Mouse (Mus musculus): ENCODE results near the gene Acot1. TPM values are rescaled to one million over a fixed set of nuclear protein-coding genes. Genes with fewer than 3 reads are reported as not detected.
"Not testable (repeated sequence)": the region's sequence is repeated elsewhere in the genome, so short reads cannot be mapped to it uniquely, and the experiment has no call there.

Gene Acot1
- total RNA-seq, 2 experiments from 2014 or later = 3.8 to 7.4 TPM

GRCm38 (mm10) chr12:84013130-84013529 is 3.8 kb downstream of the Acot1 start:
- DNase-seq = no peak
- intact Hi-C loops (cut with DNase I) = no loop called here

GRCm38 (mm10) chr12:84013701-84014100 is 4.4 kb downstream of the Acot1 start:
- intact Hi-C loops (cut with DNase I) = no loop called here
- no peak for DNase-seq

DNA sequence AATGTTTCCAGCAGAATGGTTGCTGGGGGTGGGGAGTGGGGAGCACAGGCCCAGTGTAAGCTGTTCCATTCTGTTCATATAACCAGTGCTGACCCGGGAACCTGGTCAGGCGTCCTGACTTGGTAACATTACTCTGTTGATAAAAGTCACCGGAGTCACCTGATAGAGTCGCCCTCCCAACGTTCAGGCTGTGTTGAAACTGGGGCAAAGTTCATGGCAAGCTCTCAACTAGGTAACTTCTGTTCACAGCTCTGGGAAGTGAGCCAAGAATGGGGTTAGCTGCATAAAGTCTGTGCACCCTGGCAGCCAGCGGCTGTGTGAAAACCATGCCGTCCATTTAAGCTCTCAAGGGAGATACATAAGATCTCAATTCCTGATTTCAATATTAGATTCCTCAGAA is 11.2 kb downstream of the Acot1 start:
- intact Hi-C loops (cut with DNase I) = not testable (repeated sequence)
- DNase-seq = peak; percentile 25 to 48

DNA sequence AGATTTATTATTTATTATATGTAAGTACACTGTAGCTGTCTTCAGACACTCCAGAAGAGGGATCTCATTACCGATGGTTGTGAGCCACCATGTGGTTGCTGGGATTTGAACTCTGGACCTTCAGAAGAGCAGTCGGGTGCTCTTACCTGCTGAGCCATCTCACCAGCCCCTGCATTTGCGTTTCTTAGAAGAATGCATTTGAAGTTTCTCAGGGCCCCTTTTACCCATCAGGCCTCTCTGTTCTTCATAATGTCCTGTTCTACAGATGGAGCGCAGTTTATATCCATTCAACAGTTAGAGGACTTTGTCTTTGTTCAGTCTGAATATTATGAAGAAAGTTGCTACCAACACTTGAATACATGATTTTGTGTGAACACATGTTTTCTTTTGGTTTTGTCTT is 13.0 kb downstream of the Acot1 start:
- DNase-seq; intact Hi-C loops (cut with DNase I): not testable (repeated sequence)

DNA sequence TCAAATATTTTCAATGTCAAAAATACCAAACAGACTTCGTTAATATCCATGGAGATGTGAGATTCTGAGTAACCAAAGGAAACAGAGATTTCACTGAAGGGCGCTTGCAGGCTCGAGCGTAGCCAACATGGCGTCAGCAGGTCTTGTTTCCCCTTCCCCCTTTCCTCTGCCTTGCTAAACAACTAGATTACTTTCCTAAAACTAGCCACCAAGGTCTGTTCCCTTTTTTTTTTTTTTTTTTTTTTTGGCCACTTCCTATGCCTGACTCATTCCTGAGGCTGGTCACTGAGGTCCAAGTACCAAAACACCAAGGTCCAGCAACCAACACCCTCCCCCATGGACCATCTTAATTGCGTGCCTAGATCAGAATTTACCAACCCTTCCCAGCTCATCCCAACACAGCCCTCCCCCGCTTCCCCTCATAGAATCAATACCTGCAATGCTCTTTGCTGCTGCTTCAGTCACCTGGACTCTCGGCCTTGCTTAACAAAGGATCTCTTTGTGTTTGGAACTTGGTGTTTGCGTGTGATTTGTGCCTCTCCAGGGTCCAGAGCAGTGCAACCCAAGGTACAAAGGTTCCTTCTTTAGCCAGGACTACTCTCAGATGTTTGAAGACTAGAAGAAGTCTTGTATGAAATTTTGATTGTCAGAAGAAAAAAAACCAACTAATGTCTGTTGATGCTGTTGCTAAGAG is 13.9 kb downstream of the Acot1 start:
- intact Hi-C loops (cut with DNase I) = no loop called here
- no peak for DNase-seq

DNA sequence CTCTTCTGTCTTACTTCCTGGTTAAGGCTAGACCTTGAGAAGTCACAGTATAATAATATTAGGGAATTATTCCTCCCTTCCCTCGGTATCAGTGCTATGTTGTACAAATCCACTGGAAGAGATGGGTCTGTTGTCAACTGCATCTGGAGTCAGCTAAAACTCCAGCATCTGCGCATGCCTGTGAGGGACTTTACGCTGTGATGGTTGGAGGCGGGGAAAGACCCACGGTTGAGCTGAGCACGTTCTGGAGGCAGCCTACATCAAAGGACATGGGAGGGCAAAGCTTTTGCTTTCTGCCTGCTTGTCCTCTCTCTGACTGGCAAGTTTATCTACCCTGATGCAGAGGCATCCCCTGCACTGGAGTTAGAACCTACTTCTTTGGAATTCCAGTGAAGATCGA is 16.6 kb downstream of the Acot1 start:
- DNase-seq = no peak
- intact Hi-C loops (cut with DNase I) = no loop called here

DNA sequence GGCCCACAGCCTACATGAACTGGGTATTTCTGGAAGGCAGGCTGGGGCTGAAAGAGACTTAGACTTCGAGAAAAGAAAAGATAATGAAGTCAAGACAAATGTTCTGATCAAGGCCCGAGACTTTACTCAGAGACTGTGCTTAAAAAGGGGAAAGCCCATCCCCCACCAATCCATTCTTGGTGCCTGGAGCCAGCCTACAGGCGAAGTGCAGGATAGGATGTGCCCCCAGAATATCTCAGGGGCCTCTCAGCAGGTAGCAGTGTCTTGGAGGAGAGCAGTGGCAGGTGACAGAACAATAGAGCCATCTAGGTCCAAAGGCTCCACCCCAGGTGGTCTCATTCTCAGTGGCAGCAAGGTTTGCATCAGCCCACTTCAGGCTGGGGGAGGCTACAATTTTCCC is 19.0 kb downstream of the Acot1 start:
- intact Hi-C loops (cut with DNase I); DNase-seq: not testable (repeated sequence)

DNA sequence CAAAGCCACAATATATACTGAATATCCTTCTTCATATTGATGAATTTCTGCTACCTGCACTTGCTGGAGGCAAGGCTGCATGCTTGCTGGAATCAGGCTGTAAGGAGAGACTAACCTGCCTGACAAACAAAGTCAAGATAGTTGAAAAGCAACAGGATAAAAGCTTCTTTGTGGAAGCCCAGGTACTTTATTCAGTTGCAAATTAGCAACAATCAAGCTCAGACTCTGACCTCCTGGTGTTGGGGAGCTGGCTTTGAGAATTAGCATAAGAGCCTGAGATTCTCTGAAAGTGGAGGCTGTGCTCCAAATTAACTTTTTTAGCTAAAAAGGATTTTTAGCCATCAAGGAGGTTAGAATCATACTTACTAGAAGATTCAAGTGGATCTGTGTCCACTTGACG is 19.8 kb downstream of the Acot1 start:
- intact Hi-C loops (cut with DNase I); DNase-seq: not testable (repeated sequence)

GRCm38 (mm10) chr12:84030659-84031332 is 21.5 kb downstream of the Acot1 start:
- intact Hi-C loops (cut with DNase I) = loop anchor here (10.0 kb wide), 1 partner anchor 316 kb away; no protein-coding TSS in a partner anchor
- DNase-seq = peak; percentile 44 to 65

GRCm38 (mm10) chr12:84032854-84033253 is 23.6 kb downstream of the Acot1 start:
- no peak for DNase-seq
- intact Hi-C loops (cut with DNase I) = loop anchor here (2.0 to 10.0 kb wide), 2 partner anchors 60 to 318 kb away; no protein-coding TSS in a partner anchor

DNA sequence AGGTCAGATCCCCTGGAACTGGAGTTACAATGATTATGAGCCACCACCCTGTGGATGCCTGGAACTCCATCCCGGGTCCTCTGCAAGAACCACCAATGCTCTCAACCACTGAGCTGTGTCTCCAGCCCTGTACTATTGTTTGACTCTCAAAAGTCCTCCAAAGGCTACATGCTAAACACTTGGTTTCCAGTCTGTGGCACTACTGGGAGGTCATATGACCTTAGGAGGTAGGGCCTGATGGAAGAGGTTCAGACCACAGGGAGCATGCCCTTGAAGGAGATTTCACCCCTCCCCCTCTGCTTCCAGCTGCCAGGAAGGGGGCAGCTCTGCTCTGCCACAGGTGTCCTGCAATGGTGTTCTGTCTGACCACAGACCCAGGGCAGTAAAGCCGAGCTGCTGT is 24.0 kb downstream of the Acot1 start:
- DNase-seq = not testable (repeated sequence)
- intact Hi-C loops (cut with DNase I) = loop anchor here (2.0 to 10.0 kb wide), 2 partner anchors 61 to 319 kb away; no protein-coding TSS in a partner anchor

DNA sequence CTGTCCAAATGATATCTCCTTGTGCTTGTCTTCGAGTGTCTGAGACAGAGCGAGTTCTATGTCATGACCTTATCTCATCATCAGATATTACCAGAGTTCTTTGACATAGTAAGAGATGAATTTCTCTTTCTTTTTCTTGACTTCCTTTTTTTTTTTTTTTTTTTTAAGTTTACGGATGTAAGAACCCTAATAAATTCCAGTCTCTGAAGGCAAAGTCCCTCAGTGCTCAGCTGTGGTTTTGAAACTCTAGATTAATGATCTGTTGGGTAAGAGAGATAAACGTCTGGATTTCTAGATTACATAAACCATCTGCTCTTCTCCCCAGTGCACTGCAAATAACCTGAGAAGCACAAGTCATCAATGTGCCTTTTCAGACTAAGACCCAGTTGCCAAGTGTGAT is 24.8 kb downstream of the Acot1 start:
- intact Hi-C loops (cut with DNase I) = loop anchor here (10.0 kb wide), 1 partner anchor 319 kb away; no protein-coding TSS in a partner anchor
- DNase-seq = no peak

GRCm38 (mm10) chr12:84038241-84038640 is 29.0 kb downstream of the Acot1 start, which contains the start of gene Acot4:
Acot4 (plus strand) TSS chr12:84038379.
- intact Hi-C loops (cut with DNase I) = loop anchor here (10.0 kb wide), 1 partner anchor 323 kb away; no protein-coding TSS in a partner anchor
- not testable (repeated sequence) for DNase-seq

GRCm38 (mm10) chr12:84038691-84039111 is 29.4 kb downstream of the Acot1 start, which contains the start of gene Gm49366:
Gm49366 (plus strand) TSS chr12:84038935.
- intact Hi-C loops (cut with DNase I) = loop anchor here (10.0 kb wide), 1 partner anchor 324 kb away; no protein-coding TSS in a partner anchor
- peak in 1 of 2 experiments; percentile 24 for DNase-seq

DNA sequence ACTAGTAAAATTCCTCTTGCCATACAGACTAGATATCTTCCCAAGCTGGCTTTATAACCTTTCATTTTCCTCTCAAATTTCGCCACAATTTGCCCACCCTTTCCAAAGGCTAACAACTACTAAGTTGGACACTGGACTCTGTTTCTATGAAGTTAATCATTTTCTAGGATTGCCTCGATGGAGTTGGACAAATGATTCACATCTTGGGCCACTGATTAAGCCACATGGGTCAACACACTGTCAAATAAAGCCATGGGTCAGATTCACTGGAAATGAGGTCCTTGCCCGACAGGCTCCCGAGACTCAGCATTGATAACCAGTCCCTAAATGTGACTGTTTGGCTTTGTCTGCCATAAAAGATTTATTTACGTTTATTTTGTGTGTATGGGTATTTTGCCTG is 33.0 kb downstream of the Acot1 start:
- no peak for DNase-seq
- intact Hi-C loops (cut with DNase I) = no loop called here

- intact Hi-C loops (cut with DNase I) = no loop called here
- no peak for DNase-seq
Measured at GRCm38 (mm10) chr12:84044045-84044444, 34.8 kb downstream of the Acot1 start.

- intact Hi-C loops (cut with DNase I) = no loop called here
- no peak for DNase-seq
Measured at GRCm38 (mm10) chr12:84046906-84047305, 37.6 kb downstream of the Acot1 start.

DNA sequence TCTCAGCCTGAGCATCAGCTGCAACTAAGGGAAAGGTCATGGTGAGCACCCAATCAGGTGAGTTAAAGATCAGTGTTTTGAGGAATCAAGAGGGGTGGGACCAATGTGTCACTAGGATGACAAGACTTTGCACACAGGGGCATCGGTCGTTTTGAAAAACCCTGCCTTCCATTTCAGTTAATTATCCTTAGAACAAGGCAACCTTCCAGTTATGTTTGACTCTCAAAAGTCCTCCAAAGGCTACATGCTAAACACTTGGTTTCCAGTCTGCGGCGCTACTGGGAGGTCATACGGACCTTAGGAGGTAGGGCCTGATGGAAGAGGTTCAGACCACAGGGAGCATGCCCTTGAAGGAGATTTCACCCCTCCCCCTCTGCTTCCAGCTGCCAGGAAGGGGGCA is 41.5 kb downstream of the Acot1 start:
- intact Hi-C loops (cut with DNase I); DNase-seq: not testable (repeated sequence)

GRCm38 (mm10) chr12:84051937-84052474 is 42.7 kb downstream of the Acot1 start, which contains the start of gene Acot3:
Acot3 (plus strand) TSS chr12:84052144.
- intact Hi-C loops (cut with DNase I) = no loop called here
- DNase-seq = no peak

DNA sequence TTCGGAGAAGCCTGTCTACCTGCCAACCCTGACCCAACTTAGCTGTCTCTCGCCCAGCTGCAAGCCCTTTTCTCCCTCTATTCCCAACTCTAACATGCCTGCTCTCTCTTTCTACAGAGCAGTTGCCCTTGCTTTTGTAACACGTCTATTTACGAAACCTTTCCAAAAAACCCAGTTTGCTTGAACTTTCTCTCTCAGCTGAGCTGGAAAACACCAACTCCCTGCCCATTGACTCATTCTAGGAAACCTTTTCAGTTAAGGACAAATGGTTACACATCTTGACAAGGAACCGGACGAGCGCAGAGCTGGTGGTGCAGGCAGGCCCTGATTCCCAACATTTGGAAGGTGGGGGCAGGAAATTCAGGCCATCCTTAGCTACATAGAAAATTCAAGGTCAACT is 43.3 kb downstream of the Acot1 start:
- intact Hi-C loops (cut with DNase I) = no loop called here
- no peak for DNase-seq

DNA sequence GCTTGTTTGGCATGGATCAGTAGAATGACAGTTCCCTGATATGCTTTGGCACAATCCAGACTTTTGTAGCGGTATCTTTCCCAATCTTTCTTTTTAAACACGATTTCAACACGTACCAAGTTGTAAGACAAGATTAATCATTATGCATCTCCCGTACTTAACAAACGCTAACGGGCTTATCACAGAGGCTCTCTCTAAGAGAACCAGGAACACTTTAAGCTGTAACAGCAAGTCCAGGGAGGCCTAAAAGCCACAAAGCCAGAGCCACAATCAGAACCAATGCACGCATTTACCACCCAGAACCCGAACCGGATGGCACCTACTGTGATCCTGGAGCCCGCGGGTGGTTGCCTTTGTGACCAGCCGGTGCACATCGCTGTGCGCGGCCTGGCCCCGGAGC is 43.9 kb downstream of the Acot1 start:
- DNase-seq = no peak
- intact Hi-C loops (cut with DNase I) = no loop called here

All from gastrocnemius, postnatal 36 days (tissue).